Mouse (Mus musculus): ENCODE measurements around the gene Nxnl2. TPM values are rescaled to one million over a fixed set of nuclear protein-coding genes. Genes with fewer than 3 reads are reported as not detected.

Nxnl2 gene
- total RNA-seq, 2 experiments from 2014 or later, result 0.62 to 1.1 TPM

GRCm38 (mm10) chr13:51221425-51222160 lies 50.8 kb downstream of the Nxnl2 start:
- DNase-seq (ENCODE audit: low spot score), result no peak
- intact Hi-C loops (cut with DNase I), result no loop called here

Small RNAs within 50 kb of the gene (microRNA-seq; reads per million reads assigned to microRNA genes)
- gene Gm44341, result not detected

Other genes starting within 250 kb of the Nxnl2 start
- 10 to 100 TPM; 30.0 to 33.4 TPM for gene Spin1, start 70.1 kb upstream of the Nxnl2 start, total RNA-seq (2021)
- 10 to 100 TPM; 14.1 to 14.4 TPM for gene S1pr3, start 237.6 kb downstream of the Nxnl2 start, total RNA-seq (2021)

Measured in heart, postnatal 25 days (tissue).